ENCODE assay signal across 8 mouse cellular contexts in genomic region chr2:103424349-103425026, GRCm38 (mm10). TPM values are rescaled to one million over a fixed set of nuclear protein-coding genes. Genes with fewer than 3 reads are reported as not detected.
DNase-seq lines count a peak whose midpoint lies in the region; ATAC-seq lines count a peak whose summit lies in the region.
"Had no signal": no experiment of that assay in that cellular context is flagged by ENCODE, and none has a peak within 500 bp of the region (broad histone marks: within the 10 kb centered on the region; RNA-seq: fewer than 3 reads in every experiment).

No protein-coding gene starts in this region.

- ATAC-seq in forebrain, embryonic 12.5 days (ENCODE audit: low FRiP score): peak; percentile 74; the same call in 1 of the 2 replicates
- 0 out of 2 replicates have a peak, but pooled peaks have one; percentile 51 for ATAC-seq in hindbrain, embryonic 11.5 days (ENCODE audit: low FRiP score)
- peak; percentile 88 for ATAC-seq in megakaryocyte progenitor cell, adult 5-6 weeks (replicated peaks; ENCODE audit: poor library complexity)

- H3K36me3 ChIP-seq in forebrain, embryonic 12.5 days (replicated peaks): no peaks in the 10 kb centered on the region
- no peaks in the 10 kb centered on the region for H3K36me3 ChIP-seq in hindbrain, embryonic 11.5 days (ENCODE audit: control insufficient read depth, insufficient read depth, low read length)

- H3K9me3 ChIP-seq in forebrain, embryonic 12.5 days: no peaks in the 10 kb centered on the region
- no peaks in the 10 kb centered on the region for H3K9me3 ChIP-seq in hindbrain, embryonic 11.5 days (ENCODE audit: control insufficient read depth, low read length)

- H3K9ac ChIP-seq in forebrain, embryonic 12.5 days: no peak overlapping the region
- H3K9ac ChIP-seq in hindbrain, embryonic 11.5 days (ENCODE audit: low read depth, low read length): no peak overlapping the region

- no peak overlapping the region for H3K4me3 ChIP-seq in forebrain, embryonic 12.5 days (replicated peaks)
- no peak overlapping the region for H3K4me3 ChIP-seq in hindbrain, embryonic 11.5 days (ENCODE audit: low read depth, low read length)
- H3K4me3 ChIP-seq: myocyte had no signal

- no peak overlapping the region for H3K27ac ChIP-seq in forebrain, embryonic 12.5 days
- H3K27ac ChIP-seq in hindbrain, embryonic 11.5 days (ENCODE audit: low read depth, low read length): no peak overlapping the region

- DNase-seq in NIH3T3 (ENCODE audit: low read depth): peak; percentile 72
- DNase-seq in c-Kit-positive CD71-positive TER-119-negative erythroid progenitor cells, embryonic 14.5 days (ENCODE audit: low read depth): peak; percentile 42
- DNase-seq in hindbrain, embryonic 11.5 days (ENCODE audit: low spot score): peak; percentile 81
- peak; percentile 77 to 80 for DNase-seq in layer of hippocampus, postnatal 10 days (ENCODE audit: low spot score in 2 of 2)
- DNase-seq in right cerebral cortex, postnatal 25 days: peak; percentile 59

- H3K4me2 ChIP-seq in forebrain, embryonic 12.5 days: peak overlapping the region; percentile 32
- no peak overlapping the region for H3K4me2 ChIP-seq in hindbrain, embryonic 11.5 days (replicated peaks; ENCODE audit: low read depth, low read length)

- H3K4me1 ChIP-seq in forebrain, embryonic 12.5 days: peaks cover 11% of the 10 kb centered on the region
- H3K4me1 ChIP-seq in hindbrain, embryonic 11.5 days (replicated peaks; ENCODE audit: control insufficient read depth, insufficient read depth, low read length): no peaks in the 10 kb centered on the region

- 16% methylated on average over 12 of the region's 12 CpGs for WGBS in forebrain, embryonic 12.5 days
- 32% methylated on average over 12 of the region's 12 CpGs for WGBS in hindbrain, embryonic 11.5 days

- peaks cover 3% of the 10 kb centered on the region; the same call in 1 of the 2 replicates for H3K27me3 ChIP-seq in forebrain, embryonic 12.5 days
- no peaks in the 10 kb centered on the region for H3K27me3 ChIP-seq in hindbrain, embryonic 11.5 days (ENCODE audit: control insufficient read depth, insufficient read depth, low read length)

RNA-seq across cellular contexts. Expression of gene Elf5, which starts 13.0 kb away (rescaled TPM):
- polyA plus RNA-seq in forebrain, embryonic 12.5 days (2016; fragmentation: Nextera tagmentation; extraction: Ambion mirVana): 0.60 TPM in 2 replicates
- polyA plus RNA-seq in hindbrain, embryonic 11.5 days (2014; fragmentation: Nextera tagmentation; extraction: Ambion mirVana): not detected in 2 replicates
- 1 to 10 TPM; 2.3 TPM for total RNA-seq in layer of hippocampus, postnatal 10 days (2021)
- total RNA-seq in megakaryocyte progenitor cell, adult 5-6 weeks (2015): not detected in 2 replicates
- total RNA-seq in megakaryocyte progenitor cell, adult 5-6 weeks (2017): 1.1 TPM in 1 of 2 replicates, not detected in the other
- polyA plus RNA-seq: myocyte had no signal
